Mouse (Mus musculus) small intestine, adult 2 months (tissue): ENCODE data around the gene Nup88. TPM values are rescaled to one million over a fixed set of nuclear protein-coding genes. Genes with fewer than 3 reads are reported as not detected.

Experiments used
- H3K27ac ChIP-seq: fragments of 200-500 bp; 2 replicates; pipeline ENCODE4 v1.5.1; 2012; ENCODE audit warnings: low read depth, low read length, control low read depth, inconsistent platforms; ENCODE audit not compliant: insufficient read depth
- H3K27me3 ChIP-seq: fragments of 200-500 bp; 2 replicates; pipeline ENCODE4 v1.6.1; 2012; ENCODE audit warnings: mild to moderate bottlenecking, moderate library complexity, low read length, inconsistent platforms; ENCODE audit not compliant: control insufficient read depth, insufficient read depth
- H3K36me3 ChIP-seq: fragments of 200-500 bp; 2 replicates; pipeline ENCODE4 v1.6.1; 2012; ENCODE audit warnings: mild to moderate bottlenecking, low read length, control low read depth, inconsistent platforms; ENCODE audit not compliant: control insufficient read depth, insufficient read depth
- H3K4me1 ChIP-seq: fragments of 200-500 bp; 2 replicates; pipeline ENCODE4 v1.6.1; 2012; ENCODE audit warnings: low read length, inconsistent platforms, mixed read lengths; ENCODE audit not compliant: control insufficient read depth, insufficient read depth, insufficient read length
- H3K4me3 ChIP-seq: fragments of 200-500 bp; 2 replicates; pipeline ENCODE4 v1.5.1; 2012; ENCODE audit warnings: low read depth, mild to moderate bottlenecking, control low read depth, inconsistent platforms, low read length, moderate library complexity
- CTCF ChIP-seq: fragments of 200-500 bp; IDR thresholded peaks from 2 replicates; pipeline ENCODE4 v1.5.1; 2012; ENCODE audit warnings: low read depth, mild to moderate bottlenecking, control low read depth, inconsistent platforms, low read length, moderate library complexity, mixed read lengths; ENCODE audit not compliant: insufficient replicate concordance, insufficient read length; ENCODE audit errors: extremely low read depth
- POLR2A ChIP-seq: fragments of 200-500 bp; IDR thresholded peaks from 2 replicates; pipeline ENCODE4 v1.6.1; 2012; ENCODE audit warnings: low read depth, mild to moderate bottlenecking, control low read depth, inconsistent platforms, low read length, moderate library complexity
- WGBS: fragments of 180-500 bp; shearing (Covaris S2); methylation state at CpG from one replicate; pipeline ENCODE4 v1.1.7; 2018; 5-methylcytosine and 5-hydroxymethylcytosine counted together
- polyA plus RNA-seq: library from polyadenylated mRNA; depleted of rRNA; stranded (reverse); fragments of >200 nt; gene quantifications from 2 replicates; pipeline ENCODE4 v1.2.3, GENCODE M21; 2012

Nup88 gene
- polyA plus RNA-seq, 1 experiment: 7.6 TPM

DNA sequence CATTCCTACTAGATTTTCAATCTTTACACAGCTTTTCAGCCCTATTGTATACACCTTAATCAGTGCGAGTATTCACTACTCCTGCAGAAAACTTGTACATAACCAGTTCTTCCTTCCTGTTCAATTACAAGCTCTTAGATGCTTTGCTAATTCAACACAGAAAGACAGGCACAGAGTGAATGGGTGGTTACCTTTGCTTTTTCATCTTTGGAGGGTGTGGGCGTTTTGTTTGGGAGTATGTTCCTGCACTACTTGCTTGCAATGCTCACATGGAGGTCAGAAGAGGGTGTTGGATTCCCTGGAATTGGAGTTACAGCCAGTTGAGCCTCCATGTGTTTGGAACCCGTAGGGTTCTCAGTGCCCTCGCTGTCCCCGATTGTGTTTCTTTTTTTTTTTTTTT lies 35.3 kb upstream of the Nup88 start:
- H3K4me3 ChIP-seq: no peak overlapping the region
- TF ChIP-seq POLR2A: no peak
- peaks cover 8% of the 10 kb centered on the region; the same call in 1 of the 2 replicates for H3K4me1 ChIP-seq
- H3K27ac ChIP-seq: no peak overlapping the region
- WGBS: 30% methylated on average over 5 of the region's 5 CpGs
- peaks cover 14% of the 10 kb centered on the region for H3K36me3 ChIP-seq
- no peaks in the 10 kb centered on the region for H3K27me3 ChIP-seq

DNA sequence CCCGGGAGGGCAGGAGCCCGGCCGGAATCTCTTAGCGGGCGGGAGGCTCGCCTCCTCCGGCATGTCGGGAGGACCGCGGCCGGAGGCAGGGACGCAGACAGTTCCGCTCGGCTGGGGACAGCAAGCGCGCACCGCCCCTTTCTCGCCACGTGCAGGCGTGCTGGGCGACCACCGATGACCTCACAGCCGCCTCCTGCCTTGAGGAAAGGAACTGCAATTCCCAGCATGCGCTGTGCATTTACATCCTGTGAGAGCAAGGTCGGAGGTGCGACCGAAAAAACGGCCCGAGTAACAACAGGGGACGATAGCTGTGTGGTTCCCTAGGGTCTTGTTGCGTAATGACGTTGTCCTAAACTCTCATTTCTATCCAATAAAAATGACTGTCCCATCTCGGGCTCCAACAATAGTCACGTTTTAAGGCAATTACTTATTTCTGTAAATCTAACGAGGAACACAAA lies 34.6 kb upstream of the Nup88 start, which contains the start of gene Dhx33:
Dhx33 (minus strand) TSS at position 122 of the 458 bp plus-strand sequence.
- TF ChIP-seq POLR2A (peak; percentile 43), CTCF (no peak)
- peaks cover 13% of the 10 kb centered on the region for H3K36me3 ChIP-seq
- under 1% methylated on average over 35 of the region's 35 CpGs for WGBS
- no peaks in the 10 kb centered on the region for H3K27me3 ChIP-seq
- peaks cover 8% of the 10 kb centered on the region; the same call in 1 of the 2 replicates for H3K4me1 ChIP-seq
- peak within 1 kb of the TSS; percentile 97 for H3K4me3 ChIP-seq
- H3K27ac ChIP-seq: 0 out of 2 replicates have a peak within 1 kb of the TSS, but pooled peaks have one; percentile 23

DNA sequence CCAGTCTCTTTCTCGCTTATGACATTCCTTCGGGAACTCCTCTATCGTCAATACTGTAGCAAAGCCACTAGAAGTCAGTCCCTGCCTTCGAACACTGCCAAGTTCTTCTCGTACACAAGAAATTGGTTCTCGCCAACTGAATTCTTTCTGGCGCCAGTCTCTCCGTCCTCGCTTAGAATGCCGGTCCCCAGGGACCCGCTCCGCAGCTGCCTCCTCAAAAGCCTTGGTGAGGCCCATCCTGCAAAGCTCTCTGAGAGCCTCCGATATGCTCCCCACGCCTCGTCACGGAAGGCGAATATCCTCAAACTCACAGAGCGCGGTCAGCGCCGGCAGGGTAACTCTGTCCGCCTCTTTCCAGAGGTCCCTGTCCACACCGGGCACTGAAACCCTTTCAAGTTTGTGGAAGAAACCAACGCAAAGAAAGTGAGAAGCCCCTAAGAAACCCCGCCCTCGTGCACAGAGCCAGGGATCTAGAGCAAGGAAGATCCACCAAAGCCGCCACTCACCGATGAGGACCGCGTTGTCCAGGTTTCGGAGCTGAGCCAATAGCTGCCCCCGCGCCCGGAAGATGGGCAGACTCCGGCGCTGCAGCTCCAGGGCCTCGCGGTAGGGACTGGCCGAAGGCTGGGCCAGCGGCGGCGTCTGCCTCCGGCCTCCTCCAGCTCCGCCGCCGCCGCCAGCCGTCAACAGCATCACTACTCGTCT lies 34.0 kb upstream of the Nup88 start:
- Histone ChIP-seq H3K4me3 (peak overlapping the region; percentile 97), H3K4me1 (peaks cover 8% of the 10 kb centered on the region; the same call in 1 of the 2 replicates), H3K27me3 (no peaks in the 10 kb centered on the region), H3K36me3 (peaks cover 13% of the 10 kb centered on the region), H3K27ac (0 out of 2 replicates have a peak overlapping the region, but pooled peaks have one; percentile 23)
- TF ChIP-seq POLR2A (no peak), CTCF (no peak)
- under 1% methylated on average over 49 of the region's 49 CpGs for WGBS

DNA sequence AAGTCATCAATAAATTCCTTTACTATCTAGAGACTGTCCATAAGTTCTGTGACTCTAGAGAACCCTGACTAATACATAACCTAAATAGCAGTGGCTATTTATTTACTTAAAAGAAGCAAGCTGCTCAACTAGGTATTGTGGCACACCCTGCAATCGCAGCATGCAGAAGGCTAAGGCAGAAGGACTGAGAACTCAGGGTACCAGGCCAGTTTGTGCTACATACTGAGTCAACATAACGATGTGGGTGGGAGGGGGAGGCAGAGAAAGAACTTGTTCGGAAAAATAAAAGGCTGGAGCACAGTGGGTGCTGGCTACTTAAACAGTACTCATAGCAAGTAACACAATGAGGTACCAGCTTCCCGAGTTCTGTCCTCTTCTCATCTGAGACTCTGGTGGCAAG lies 31.4 kb upstream of the Nup88 start:
- WGBS: 84% methylated on average over 4 of the region's 4 CpGs
- Histone ChIP-seq H3K27me3 (no peaks in the 10 kb centered on the region), H3K4me1 (peaks cover 8% of the 10 kb centered on the region; the same call in 1 of the 2 replicates), H3K4me3 (no peak overlapping the region), H3K36me3 (peaks cover 16% of the 10 kb centered on the region), H3K27ac (no peak overlapping the region)
- no peak for TF ChIP-seq POLR2A
- TF ChIP-seq CTCF: no peak

DNA sequence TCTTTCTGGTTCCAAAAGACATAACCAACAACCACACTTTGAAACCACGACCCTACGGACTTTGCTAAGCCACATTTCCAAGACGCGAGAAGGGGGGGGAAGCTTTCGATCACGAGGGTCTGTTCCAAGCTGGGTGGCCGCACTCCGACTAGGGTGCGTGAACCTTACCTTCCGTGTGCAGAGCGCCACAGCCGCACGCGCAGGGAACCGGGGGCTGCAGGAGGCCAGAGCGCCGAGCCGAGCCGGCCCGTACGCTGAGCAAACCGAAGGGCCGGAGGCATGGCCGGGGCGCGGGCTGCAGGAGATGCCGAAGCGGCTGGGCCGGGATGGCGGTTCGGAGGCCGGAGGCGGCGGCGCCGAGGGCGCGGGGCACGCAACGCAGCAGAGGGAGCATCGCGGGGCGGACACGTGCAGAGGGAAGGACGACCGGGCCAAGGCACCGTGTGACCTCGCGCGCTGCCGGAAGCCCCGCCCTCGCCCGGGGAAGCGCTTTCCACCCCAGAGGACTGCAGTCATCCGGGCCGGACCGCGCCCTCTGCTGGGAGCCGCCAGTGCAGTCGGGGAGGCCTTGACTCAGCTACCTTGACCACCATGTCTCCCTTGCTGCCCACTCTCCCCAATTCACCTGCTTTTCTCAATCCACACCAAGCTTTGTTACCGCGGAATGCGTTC lies 12.9 kb upstream of the Nup88 start, which contains the start of gene C1qbp:
C1qbp (minus strand) TSS at position 470 of the 672 bp plus-strand sequence.
- H3K36me3 ChIP-seq: peaks cover 41% of the 10 kb centered on the region
- under 1% methylated on average over 63 of the region's 64 CpGs for WGBS
- 0 out of 2 replicates have a peak within 1 kb of the TSS, but pooled peaks have one; percentile 7 for H3K27ac ChIP-seq
- H3K27me3 ChIP-seq: no peaks in the 10 kb centered on the region
- TF ChIP-seq CTCF (peak; percentile 96), POLR2A (peak; percentile 55)
- peak within 1 kb of the TSS; percentile 95 for H3K4me3 ChIP-seq
- H3K4me1 ChIP-seq: peaks cover 3% of the 10 kb centered on the region; the same call in 1 of the 2 replicates

DNA sequence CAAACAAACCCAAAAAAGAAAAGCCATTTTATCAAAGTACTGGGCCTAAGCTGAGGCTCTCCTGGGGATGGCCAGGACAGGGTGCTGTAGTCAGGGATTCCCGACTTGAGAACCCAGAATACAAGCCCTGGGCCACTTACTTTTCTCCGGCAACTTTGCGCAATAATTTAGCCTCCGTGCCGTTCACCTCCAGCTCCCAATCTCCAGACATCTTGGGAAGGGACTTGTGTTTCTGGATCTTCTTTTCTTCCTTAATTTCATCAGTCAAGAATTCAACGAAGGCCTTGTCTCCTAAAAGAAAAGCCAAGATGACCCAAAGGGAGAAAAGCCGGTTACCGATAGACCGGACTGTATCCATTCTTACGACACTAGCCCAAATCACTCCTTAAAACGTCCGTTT lies 12.3 kb upstream of the Nup88 start:
- no peak for TF ChIP-seq CTCF
- no peak for TF ChIP-seq POLR2A
- peaks cover 3% of the 10 kb centered on the region; the same call in 1 of the 2 replicates for H3K4me1 ChIP-seq
- H3K36me3 ChIP-seq: peaks cover 43% of the 10 kb centered on the region
- 3% methylated on average over 12 of the region's 12 CpGs for WGBS
- H3K27ac ChIP-seq: no peak overlapping the region
- no peaks in the 10 kb centered on the region for H3K27me3 ChIP-seq
- peak overlapping the region; percentile 45; the same call in 1 of the 2 replicates for H3K4me3 ChIP-seq
